Mouse (Mus musculus) limb, embryonic 13.5 days (tissue): ENCODE data around the gene Dap3. TPM values are rescaled to one million over a fixed set of nuclear protein-coding genes. Genes with fewer than 3 reads are reported as not detected.
"Not testable (repeated sequence)": the region's sequence is repeated elsewhere in the genome, so short reads cannot be mapped to it uniquely, and the experiment has no call there.

Experiments
- ATAC-seq: fragments of 200-750 bp; cut with Nextera tagmentation; 2 replicates; pipeline ENCODE4 v1.8.0; 2017; ENCODE audit warnings: low read depth, moderate number of reproducible peaks, moderate TSS enrichment; ENCODE audit not compliant: low FRiP score
- H3K27ac ChIP-seq: fragments of 300-500 bp; sonication (generic); 2 replicates; pipeline ENCODE4 v1.5.1; 2015; ENCODE audit warnings: inconsistent platforms, mild to moderate bottlenecking, moderate library complexity
- H3K27me3 ChIP-seq: fragments of 300-500 bp; sonication (generic); 2 replicates; pipeline ENCODE4 v1.6.1; 2015; ENCODE audit warnings: mild to moderate bottlenecking, inconsistent platforms
- H3K36me3 ChIP-seq: fragments of 300-500 bp; sonication (generic); 2 replicates; pipeline ENCODE4 v1.6.1; 2015; ENCODE audit warnings: inconsistent platforms, mild to moderate bottlenecking, moderate library complexity
- H3K4me1 ChIP-seq: fragments of 300-500 bp; sonication (generic); 2 replicates; pipeline ENCODE4 v1.6.1; 2015; ENCODE audit warnings: inconsistent platforms
- H3K4me2 ChIP-seq: fragments of 300-500 bp; sonication (generic); replicated peaks from 2 replicates; pipeline ENCODE4 v1.6.1; 2015; ENCODE audit warnings: inconsistent platforms, mild to moderate bottlenecking, moderate library complexity
- H3K4me3 ChIP-seq: fragments of 300-500 bp; sonication (generic); 2 replicates; pipeline ENCODE4 v1.5.1; 2015; ENCODE audit warnings: moderate library complexity, mild to moderate bottlenecking, inconsistent platforms
- H3K9ac ChIP-seq: fragments of 300-500 bp; sonication (generic); 2 replicates; pipeline ENCODE4 v1.6.1; 2015; ENCODE audit warnings: mild to moderate bottlenecking, inconsistent platforms
- H3K9me3 ChIP-seq: fragments of 300-500 bp; sonication (generic); 2 replicates; pipeline ENCODE4 v1.6.1; 2016; ENCODE audit warnings: inconsistent platforms
- WGBS: fragments of 180-500 bp; shearing (Covaris S2); methylation state at CpG from one replicate; pipeline ENCODE4 v1.1.7; 2015; 5-methylcytosine and 5-hydroxymethylcytosine counted together
- polyA plus RNA-seq: library from polyadenylated mRNA; unstranded; fragments of >200 nt; fragmentation: Nextera tagmentation; extraction: Ambion mirVana; gene quantifications from 2 replicates; pipeline ENCODE4 v1.2.1, GENCODE M21; 2015

Dap3 gene
- polyA plus RNA-seq, 1 experiment from 2014 or later = 147 TPM

DNA sequence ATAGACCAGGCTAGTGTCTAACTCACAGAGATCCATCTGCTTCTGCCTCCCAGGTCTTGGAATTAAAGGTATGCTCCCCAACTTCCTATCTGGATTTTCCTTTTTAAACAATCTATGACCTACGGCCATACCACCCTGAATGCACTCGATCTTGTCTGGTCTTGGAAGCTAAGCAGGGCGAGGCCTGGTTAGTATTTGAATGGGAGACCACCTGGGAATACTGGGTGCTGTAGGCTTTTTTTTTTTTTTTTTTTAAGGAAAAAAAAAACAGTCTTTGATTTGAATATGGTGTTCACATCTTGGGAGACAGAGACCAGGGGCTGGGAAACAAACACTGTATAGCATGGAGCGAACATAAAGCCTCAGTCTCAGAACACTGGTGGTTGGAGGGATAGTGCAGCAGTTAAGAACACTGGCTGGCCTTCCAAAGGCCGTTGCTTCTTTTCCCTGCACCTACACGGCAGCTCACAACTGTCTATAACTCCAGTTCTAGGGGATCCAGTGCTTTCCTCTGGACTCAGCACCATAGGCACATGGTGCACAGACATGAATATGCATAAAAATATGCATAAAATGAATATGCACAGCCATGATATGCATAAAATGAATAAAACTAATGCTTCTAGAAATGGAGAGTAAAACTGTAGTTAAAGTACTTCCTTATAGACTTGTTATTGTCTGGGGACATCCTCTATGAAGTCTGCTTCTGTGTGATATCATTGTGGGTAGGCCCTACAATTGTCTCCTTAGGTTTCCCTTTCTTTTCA is 44.4 kb downstream of the Dap3 start:
- WGBS = 87% methylated on average over 6 of the region's 6 CpGs
- Histone ChIP-seq H3K27me3 (no peaks in the 10 kb centered on the region), H3K9ac (no peak overlapping the region), H3K9me3 (no peaks in the 10 kb centered on the region), H3K4me3 (no peak overlapping the region), H3K4me1 (peaks cover 4% of the 10 kb centered on the region; the same call in 1 of the 2 replicates), H3K36me3 (peaks cover 98% of the 10 kb centered on the region), H3K4me2 (no peak overlapping the region), H3K27ac (no peak overlapping the region)
- no peak for ATAC-seq

DNA sequence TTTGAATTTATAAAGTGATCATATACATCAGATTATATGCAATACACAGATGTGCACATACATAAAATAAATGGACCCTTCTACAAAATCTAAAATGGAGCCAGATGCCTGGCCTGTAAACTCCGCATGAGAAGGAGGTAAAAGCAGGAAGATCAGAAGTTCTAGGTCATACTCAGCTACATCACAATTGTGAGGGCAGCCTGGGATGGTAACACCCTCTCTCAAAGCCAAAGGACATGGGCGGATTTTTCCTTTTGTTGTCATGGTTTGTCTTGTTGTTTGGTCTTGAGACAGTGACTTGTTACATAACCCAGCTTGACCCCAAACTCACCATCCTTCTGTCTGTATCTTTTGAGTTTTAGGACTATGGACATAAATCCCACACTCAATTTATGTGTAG is 45.2 kb downstream of the Dap3 start:
- Histone ChIP-seq H3K27me3 (no peaks in the 10 kb centered on the region), H3K4me2 (no peak overlapping the region), H3K9ac (no peak overlapping the region), H3K4me3 (no peak overlapping the region), H3K36me3 (peaks cover 96% of the 10 kb centered on the region), H3K4me1 (peaks cover 4% of the 10 kb centered on the region; the same call in 1 of the 2 replicates), H3K9me3 (no peaks in the 10 kb centered on the region), H3K27ac (no peak overlapping the region)
- no peak for ATAC-seq
- 90% methylated on average over 2 of the region's 2 CpGs for WGBS

DNA sequence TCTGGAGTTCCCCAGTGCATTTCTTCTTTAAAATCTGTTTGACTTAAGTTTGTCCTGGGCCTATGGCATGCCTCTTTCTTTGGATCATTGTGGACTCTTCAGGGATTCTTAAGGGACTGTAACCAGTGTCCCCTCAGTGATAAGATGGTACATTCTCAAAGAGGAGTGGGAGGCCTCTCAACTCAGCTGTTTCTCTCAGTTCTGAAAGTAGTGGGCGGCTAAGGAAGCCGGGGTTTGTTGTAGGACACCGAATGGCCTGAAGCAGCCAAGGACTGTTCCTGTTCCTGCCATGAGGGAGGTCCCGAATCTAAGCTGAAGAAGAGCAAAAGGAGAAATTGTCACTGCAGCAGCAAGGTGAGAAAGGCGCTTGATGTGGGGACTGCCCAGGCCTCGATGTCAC is 45.8 kb downstream of the Dap3 start:
- Histone ChIP-seq H3K27me3 (no peaks in the 10 kb centered on the region), H3K4me2 (no peak overlapping the region), H3K36me3 (peaks cover 95% of the 10 kb centered on the region), H3K9ac (no peak overlapping the region), H3K27ac (no peak overlapping the region), H3K4me1 (peaks cover 4% of the 10 kb centered on the region; the same call in 1 of the 2 replicates), H3K9me3 (no peaks in the 10 kb centered on the region), H3K4me3 (no peak overlapping the region)
- WGBS = 88% methylated on average over 6 of the region's 6 CpGs
- no peak for ATAC-seq

DNA sequence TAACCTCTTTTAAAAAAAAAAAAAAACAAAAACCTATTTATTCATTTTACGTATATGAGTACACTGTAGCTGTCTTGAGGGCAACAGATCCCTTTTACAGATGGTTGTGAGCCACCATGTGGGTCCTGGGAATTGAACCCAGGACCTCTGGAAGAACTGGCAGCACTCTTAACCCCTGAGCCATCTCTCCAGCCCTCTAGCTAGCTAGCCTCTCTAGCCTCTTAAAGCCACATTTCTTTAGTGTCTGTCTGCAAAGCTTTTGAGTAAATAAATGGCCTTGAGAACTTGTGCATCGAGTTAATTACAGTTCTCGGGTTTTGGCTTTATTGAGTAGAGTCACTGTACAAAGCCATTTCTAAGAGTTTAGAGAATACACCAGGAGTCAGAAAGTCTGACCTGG is 46.2 kb downstream of the Dap3 start:
- Histone ChIP-seq H3K9ac (no peak overlapping the region), H3K27me3 (no peaks in the 10 kb centered on the region), H3K36me3 (peaks cover 92% of the 10 kb centered on the region), H3K9me3 (no peaks in the 10 kb centered on the region), H3K4me3 (no peak overlapping the region), H3K4me2 (no peak overlapping the region), H3K27ac (no peak overlapping the region), H3K4me1 (peaks cover 4% of the 10 kb centered on the region; the same call in 1 of the 2 replicates)
- no peak for ATAC-seq
- WGBS = 88% methylated on average over 3 of the region's 3 CpGs

DNA sequence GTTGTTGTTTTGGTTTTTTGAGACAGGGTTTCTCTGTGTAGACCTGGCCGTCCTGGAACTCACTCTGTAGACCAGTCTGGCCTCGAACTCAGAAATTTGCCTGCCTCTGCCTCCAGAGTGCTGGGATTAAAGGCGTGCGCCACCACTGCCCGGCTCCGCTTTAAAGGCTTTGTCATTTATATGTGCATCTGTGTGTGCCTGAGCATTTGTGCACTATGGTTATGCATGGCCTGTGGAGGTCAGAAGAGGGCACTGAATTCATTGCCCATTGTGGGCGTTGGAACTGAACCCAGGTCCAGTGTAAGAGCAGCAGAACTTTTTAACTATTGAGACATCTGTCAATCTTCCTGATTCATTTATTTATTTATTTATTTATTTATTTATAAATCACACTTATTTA is 58.0 kb downstream of the Dap3 start:
- not testable (repeated sequence) for H3K27ac ChIP-seq, H3K4me1 ChIP-seq, ATAC-seq, H3K4me2 ChIP-seq, H3K4me3 ChIP-seq, H3K27me3 ChIP-seq, H3K9ac ChIP-seq, H3K9me3 ChIP-seq
- WGBS = 96% methylated on average over 7 of the region's 7 CpGs
- peaks cover 29% of the 10 kb centered on the region for H3K36me3 ChIP-seq

DNA sequence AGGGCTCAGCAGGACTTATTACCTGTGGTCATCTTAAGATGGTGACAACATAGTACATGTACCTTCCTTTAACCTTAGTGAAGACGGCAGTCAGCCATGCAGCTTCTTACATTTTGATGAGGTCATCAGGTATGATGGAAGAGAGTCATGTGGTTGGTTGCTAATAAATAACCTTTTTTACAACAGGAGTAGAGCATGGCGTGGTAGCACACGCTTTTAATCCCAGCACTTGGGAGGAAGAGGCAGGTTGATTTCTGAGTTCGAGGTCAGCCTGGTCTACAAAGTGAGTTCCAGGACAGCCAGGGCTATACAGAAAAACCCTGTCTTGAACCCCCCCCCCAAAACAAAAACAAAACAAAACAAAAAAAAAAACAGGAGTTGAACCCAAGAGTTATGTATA is 68.4 kb downstream of the Dap3 start:
- H3K27me3 ChIP-seq, H3K27ac ChIP-seq, H3K4me2 ChIP-seq, H3K9me3 ChIP-seq, H3K4me3 ChIP-seq, H3K9ac ChIP-seq, H3K4me1 ChIP-seq, ATAC-seq: not testable (repeated sequence)
- 95% methylated on average over 4 of the region's 4 CpGs for WGBS
- peaks cover 14% of the 10 kb centered on the region for H3K36me3 ChIP-seq

Other genes starting within 250 kb of the Dap3 start
- 50.1 and 51.1 TPM in 2 replicates for gene Rit1, start 234.3 kb downstream of the Dap3 start, polyA plus RNA-seq
- gene Syt11, start 176.0 kb downstream of the Dap3 start, polyA plus RNA-seq = 24.0 and 27.0 TPM in 2 replicates
- 12.2 and 14.0 TPM in 2 replicates for gene Gon4l, start 116.0 kb downstream of the Dap3 start, polyA plus RNA-seq
- gene Msto1, start 37.2 kb downstream of the Dap3 start, polyA plus RNA-seq = 45.7 and 48.3 TPM in 2 replicates
- gene Ash1l, start 559 bp downstream of the Dap3 start, polyA plus RNA-seq = 26.7 and 27.1 TPM in 2 replicates
- 30.9 and 32.7 TPM in 2 replicates for gene Rusc1, start 142.1 kb upstream of the Dap3 start, polyA plus RNA-seq
- not detected in 2 replicates for gene Gm43738, start 149.9 kb upstream of the Dap3 start, polyA plus RNA-seq
- gene Fdps, start 150.8 kb upstream of the Dap3 start, polyA plus RNA-seq = 194 and 207 TPM in 2 replicates
- 0.33 and 0.68 TPM in 2 replicates for gene Pklr, start 185.0 kb upstream of the Dap3 start, polyA plus RNA-seq
- 2.0 and 3.0 TPM in 2 replicates for gene Hcn3, start 209.0 kb upstream of the Dap3 start, polyA plus RNA-seq
- gene Clk2, start 213.6 kb upstream of the Dap3 start, polyA plus RNA-seq = 32.3 and 36.6 TPM in 2 replicates
- 115 and 119 TPM in 2 replicates for gene Scamp3, start 226.3 kb upstream of the Dap3 start, polyA plus RNA-seq
- gene Fam189b, start 232.0 kb upstream of the Dap3 start, polyA plus RNA-seq = 34.0 and 35.2 TPM in 2 replicates